Mouse (Mus musculus) cerebellum, postnatal 4 days (tissue): ENCODE measurements around the gene Sparc.

Source experiments
- DNase-seq, 2 experiments: peaks; one replicate each; pipeline ENCODE4 v3.0.0; 2022; ENCODE audit warnings: low spot score in 2 of 2, mixed read lengths in 1 of 2

The Sparc gene

DNA sequence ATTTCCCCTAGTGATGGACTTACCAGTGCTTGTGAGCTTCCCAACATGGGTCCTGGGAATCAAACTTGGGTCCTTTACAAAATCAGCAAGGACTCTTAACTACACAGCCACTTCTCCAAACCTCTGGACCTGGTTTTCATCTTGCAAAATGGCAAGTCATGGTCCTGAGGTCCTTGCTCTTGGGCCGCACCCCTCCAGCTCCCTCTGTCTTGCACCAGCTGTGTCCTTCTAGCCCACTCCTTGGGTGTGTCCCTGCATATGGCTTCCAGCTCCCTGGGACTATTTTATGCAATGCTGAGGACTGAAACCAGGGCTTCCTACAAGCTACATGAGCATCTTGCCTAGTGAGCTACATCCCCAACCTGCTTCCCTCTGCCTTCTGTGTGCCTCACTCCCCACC, at the start of gene Sparc:
Gene Sparc, minus strand, starts transcription at position 206 of the 400 bp plus-strand sequence.
- DNase-seq = no peak

DNA sequence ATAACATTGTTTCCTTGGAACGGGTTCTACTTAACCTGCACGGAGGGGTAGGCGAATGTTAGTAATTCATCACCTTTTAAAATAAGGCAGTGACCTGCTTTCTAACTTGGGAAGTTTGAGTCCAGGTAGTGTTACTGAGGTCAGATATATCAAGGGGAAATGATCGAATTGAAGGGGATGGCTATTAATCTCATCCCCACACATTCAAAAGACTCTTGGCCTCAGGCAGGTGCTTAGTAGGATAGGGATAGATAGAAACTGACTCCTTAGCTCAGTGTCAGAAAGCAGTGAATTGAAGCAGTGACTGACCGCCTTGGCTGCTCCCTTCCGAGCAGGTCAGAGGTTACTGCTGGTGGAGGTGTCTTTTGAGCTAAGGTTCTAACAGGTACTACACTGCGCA, 48.5 kb upstream of the Sparc start:
- DNase-seq = no peak

DNA sequence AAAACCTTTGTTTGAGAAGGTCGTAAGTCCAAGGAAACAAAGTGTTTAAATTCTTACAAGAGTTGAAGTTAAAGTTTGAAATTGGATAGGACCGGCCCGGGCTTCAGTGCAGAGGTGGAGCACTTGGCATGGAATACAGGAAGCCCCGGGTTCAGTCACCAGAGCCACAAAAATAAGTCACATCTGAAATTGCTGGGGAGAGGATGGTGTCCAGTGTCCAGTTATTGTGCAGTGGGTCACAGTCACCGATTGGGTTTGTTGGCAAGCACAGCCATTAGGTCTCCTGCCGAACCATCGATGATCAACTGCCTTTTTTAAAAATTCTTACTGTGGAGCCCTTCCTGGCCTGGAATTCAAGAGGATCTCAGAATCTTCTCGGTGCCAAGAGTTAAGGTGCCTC, 47.8 kb upstream of the Sparc start:
- no peak for DNase-seq

DNA sequence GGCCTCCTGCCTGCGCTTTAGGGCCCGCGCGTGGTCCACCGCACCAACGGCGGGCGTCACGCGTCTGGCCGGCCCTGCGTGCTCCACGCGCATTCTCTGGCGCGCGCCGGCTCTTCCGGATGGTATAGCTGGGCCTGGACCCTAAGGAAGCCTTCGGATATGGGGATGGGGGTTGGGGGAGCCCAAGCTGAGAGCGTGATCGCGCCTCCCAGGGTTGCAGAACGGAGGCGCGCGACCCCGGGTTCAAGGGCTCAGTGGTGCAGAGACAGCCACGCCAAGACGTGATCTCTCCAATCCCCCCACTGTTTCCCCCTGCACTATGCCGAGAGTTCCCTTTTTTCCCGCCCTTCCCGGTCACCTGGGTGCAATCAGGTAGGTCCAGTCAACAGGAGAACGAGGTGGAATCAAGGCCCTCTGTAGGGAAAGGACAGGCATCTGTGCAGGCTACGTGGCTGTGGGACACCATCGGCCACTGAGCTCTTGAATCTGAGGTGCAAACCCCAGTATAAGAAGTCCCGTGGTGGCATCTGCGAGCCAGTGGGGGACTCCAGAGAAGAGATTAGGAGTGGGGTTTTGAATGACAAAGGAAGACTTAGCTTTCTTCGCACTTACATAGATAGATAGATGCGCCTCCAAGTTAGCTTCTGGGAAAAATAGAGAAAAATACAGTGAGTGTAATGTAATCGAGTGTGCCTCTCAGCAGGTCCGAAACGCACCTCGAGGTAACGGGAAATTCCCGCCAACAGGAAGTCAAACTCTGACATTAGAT, 47.1 kb upstream of the Sparc start:
- no peak for DNase-seq

DNA sequence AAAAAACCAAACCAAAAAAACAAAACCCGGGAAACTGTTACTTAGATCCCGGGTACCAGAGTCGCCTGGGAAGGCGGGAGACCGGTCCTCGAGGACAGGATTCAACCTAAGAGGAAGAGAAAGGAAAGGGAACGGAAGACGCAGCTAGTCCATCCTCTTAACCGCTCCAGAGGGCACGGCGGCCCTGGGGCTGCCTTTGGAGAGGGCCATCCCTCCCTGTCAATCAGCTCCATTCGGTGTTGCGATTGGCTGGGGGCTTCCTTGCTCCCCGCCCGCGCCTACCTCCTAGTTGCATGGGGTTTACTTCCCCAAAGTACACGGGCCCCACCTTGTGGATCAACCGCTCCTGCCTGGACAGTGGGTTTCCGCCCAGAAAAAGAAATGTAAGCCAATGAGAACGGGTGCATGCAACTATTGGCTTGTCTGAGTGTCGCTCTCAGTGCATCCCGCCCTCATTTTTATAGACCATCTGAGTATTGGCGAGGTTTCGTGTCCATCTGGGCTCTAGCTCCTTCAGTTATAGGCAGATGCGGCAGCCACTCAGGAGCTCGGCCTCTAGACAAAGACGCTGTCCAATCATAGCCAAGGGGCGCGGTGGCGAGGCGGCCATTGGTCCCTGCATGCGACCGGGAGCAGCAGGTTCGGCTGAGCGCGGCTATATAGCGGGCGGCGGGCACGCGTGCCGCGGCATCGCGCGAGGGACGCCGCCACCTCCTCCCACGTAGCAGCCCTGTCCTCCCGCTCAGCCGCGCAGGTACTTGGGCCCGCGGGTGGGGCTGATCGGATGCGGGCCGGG, 46.3 kb upstream of the Sparc start, which contains the start of gene G3bp1:
Gene G3bp1, plus strand, starts transcription at position 638 of the 796 bp plus-strand sequence.
- peak; percentile 96 to 99 for DNase-seq

DNA sequence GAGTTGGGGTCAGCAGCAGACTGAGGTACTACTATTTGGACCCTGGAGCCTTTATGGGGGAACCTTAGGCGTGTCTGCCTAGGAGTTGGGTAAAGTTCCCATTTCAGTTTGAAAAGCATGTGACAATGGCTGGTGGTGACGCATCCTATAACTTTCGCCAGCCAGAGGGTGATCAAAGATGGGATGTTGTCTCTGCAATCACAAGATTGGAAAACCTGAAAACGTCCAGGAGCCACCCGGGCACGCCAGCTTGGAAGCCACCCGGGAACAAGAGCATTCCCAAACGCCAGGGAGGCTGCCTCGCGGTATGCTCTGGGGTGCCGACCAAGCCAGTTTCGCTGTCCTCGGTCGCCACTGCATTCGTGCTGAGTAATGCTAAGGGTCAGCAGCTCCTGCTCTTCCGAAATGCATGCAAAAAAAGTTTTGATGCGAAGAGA, 45.6 kb upstream of the Sparc start:
- no peak for DNase-seq

DNA sequence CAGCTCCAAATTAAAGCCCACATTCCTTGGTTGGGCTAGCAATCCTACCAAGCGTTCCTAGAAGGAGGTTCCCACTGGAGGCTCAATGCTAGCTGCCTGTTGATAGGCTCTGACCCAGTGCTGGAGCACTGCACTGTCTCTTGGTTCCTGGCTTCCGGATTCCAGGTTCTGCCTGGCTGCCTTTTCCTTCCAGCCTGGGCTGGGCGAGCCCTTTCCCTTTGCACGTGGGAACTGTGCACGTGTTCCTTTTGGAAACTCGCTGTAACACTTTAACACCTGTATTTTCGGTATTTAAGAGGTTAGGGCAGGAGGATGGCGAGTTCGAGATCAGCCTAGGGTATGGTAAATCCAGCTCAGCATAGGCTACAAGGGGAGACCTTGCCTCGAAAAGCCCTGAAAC, 45.0 kb upstream of the Sparc start:
- no peak for DNase-seq

DNA sequence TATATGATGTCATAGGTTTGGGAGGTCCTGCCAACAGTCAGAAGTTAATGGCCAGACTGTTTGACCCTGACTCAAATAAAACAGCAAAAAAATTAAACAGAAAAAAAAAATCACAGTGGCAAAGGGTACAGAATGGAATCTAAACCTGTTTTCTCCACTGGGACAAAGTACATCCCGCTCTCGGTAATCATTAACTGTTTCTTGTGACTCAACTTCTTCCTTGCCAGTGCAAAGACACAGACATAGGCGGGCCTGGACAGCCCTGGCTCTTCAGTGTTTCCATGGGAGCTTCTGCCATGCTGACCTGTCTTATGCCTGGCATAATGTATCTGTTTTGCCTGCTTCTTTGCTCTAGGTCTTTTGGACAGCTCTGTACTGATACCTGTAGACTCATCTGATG, 42.2 kb upstream of the Sparc start:
- no peak for DNase-seq

DNA sequence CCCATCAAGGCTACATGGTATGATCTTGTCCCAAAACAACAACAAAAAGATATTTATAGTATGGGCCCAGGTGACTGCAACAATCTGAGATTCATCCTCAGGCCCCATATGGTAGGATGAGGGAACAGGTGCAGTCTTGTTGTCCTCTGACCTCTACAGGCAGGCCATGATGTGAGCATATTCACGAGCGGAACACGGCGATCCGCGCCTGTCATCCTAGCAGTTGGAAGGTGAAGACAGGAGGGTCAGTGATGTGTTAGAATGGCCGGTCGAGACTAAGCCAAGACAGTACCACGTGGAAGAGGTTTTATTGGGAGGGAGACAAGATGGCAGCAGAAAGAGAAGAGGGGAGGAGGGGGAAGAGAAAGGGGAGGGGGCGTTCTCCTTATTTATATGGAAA, 41.7 kb upstream of the Sparc start:
- no peak for DNase-seq

DNA sequence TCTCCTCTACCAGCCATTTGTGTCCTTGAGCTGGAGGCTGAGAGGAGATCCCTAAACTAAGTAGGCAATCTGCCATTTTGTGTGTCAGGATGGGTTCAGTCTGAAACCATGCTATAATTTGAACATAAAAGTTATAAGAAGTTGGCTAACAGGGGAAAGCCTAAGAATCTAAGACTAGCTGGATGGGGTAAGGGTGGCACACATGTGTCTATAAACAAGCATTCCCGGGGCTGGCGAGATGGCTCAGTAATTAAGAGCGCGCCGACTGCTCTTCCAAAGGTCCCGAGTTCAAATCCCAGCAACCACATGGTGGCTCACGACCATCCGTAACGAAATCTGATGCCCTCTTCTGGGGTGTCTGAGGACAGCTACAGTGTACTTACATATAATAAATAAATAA, 39.2 kb upstream of the Sparc start:
- DNase-seq = no peak

DNA sequence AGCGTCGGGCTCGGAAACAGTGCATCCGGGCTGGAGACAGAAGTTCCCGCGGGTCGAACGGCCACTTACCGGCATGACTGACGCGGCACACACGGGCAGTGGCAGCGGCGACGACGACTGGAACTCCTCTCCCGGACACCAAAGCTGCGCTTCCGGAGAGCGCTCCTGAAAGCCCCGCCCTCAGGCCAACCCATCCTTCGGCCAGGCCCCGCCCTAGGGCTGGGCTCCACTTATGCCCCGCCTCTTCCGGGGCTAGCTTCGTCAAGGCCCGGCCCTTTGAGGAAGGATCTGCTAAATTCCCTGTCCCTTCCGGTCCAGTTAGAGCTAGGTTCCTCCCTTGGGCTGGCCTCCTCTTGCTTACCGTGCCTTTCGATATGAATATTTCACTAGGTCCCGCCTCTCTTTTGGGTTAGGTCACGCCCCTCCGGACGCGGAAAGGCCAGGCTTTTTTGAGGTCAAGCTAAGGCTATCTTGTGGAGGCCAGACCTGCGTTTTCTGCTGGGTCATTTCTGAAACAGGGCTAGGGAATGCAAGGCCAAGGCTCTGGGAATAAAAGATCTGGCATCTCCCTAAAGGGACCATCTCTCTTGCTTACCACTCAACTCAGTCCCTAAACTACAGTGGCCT, 38.1 kb upstream of the Sparc start, which contains the start of gene Atox1:
Gene Atox1, minus strand, starts transcription at position 221 of the 627 bp plus-strand sequence.
- peak; percentile 84 to 89 for DNase-seq

DNA sequence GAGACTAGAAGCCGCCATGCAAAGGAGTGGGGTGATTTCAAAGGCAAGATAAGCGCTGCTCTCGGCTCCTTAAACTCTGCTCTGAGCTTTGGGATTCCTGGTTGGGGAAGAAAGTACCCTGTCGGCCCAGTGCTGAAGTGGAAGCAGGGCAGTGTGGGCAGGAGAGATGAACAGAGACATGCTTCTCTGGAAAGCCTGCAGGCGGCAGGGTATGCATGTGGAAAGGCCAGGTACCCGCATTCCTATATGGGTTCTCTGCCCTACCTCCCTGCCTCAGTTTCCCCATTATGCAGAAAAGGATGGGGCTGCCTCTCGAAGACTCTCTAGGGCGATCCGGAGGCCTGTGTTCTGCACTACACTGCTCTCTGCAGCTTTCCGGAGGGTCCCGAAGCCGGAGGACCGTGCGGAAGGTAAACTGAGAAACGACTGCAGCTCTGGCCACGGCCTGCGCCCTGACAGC, 37.6 kb upstream of the Sparc start:
- DNase-seq = no peak

DNA sequence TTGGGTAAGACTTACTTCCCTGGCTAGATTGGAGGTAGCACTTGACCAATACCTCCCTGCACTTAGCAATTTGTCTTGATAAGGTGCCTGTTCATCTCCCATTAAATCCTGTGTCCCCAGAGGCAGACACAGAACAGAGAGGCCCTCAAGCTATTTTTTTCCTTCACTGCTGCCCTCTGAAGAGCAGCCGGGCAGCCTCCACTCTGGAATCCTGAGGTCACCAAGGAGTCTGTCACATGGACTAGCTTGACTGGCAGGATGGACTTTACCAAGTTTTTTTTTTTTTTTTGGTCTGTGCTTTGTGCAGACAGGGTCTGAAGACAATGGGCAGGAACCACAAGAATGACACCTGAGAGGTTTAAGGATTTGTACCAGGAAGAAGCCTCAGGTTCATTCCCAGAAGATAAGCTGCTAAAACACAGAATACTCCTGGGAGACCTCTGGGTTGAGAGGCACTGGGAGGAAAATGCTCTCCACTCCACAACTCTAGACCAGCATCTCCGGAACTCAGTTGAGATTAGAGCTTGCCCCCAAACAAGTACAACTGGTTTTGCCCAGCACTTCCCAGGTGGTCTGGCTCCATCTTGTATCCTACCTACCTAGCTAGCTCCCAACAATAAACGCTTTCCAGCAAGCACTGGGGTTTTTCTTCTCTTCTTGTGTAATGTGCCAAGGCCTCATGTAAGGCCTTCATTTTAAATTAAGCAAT, 37.0 kb upstream of the Sparc start:
- DNase-seq = no peak

DNA sequence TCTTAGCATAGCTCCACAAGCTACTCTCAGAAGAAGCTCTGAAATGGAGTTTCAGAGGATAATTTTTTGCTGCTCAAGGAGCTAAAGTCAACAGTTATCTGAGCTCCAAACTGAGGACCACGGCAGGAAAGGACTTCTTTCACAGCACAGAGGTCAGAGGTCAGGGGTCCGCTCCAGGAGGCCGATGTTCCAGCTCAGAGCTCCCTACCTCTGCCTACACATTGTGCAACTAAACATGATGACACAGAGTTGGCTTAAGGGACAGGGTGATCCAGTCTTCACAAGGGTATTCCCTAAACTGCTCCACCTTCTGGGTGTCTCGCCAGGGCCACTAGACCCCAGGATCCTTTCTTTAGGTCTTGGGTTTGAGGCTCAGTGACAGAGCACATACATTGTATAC, 35.5 kb upstream of the Sparc start:
- DNase-seq = no peak

DNA sequence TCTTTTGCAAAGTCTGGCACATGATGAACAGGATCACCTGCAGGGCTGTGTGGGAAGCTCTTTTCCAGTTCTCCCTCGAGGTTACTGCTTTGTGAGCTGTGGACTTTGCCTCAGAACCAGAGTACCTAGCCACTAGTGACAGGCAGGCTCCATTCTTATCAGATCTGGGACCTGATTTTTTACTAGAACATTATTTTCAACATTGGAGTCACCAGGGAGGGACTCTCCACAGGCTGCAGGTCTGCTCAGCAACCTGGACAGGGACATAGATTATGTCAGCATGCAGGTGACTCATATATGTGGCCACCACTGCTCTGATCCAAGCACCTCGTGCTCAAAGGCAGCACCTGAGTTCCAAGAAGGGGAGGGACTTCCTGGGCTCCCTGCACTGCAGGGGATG, 32.2 kb upstream of the Sparc start:
- DNase-seq = no peak

DNA sequence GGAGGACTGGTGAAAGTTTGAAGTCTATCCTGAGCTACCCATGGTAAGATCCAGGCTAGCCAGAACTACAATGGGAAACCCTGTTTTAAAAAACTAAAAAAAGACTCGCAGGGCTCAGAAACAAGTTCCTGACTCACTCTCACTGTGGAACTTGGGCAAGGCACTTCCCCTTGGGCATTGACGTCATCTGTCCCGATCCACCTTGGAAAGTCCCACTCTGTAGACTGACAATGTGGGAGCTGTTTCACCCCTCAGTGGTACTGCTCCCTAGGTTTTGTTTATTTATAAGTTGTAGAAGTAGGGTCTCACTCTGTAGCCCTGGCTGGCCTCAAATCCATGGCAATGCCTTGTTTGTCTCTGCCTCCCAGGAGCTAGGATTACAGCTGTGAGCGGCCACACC, 30.7 kb upstream of the Sparc start:
- DNase-seq = no peak

DNA sequence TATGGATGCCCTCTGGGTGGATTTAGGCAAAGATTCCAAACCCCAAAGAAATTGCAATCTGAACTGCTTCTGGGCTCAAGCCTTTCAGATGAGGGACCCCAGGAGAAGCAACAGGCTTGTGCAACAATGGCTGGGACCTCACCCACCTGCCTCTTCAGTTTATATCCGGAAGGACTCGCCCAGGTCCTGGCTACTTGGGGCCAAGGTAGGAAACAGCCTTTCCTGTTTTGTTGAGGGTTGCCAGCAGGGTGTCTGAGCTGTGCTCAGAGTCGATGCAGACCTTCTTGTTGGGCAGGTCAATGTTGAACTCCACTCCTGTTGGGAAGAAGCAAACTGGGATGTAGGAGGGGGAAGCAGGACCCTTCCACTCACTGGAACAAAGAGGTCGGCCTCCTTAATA, 27.3 kb upstream of the Sparc start:
- no peak for DNase-seq

DNA sequence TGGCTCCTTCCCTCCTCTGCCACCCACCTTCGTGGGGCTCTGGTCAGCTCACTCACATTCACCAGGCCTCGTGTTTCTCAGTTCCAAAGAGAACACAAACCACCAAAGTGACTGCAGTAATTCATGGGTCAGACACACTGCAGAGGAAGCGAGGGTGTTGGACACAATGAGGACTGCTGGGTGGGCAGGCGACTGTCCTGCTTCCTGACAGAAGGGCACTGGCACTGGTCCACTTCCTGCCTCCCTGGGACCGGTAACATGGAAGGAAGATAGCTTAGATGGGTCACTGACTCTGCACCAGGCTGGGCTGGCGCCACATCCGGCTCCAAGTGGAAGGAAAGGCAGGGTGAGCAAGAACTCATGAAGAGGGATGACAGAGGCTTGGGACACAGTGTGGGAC, 26.5 kb upstream of the Sparc start:
- no peak for DNase-seq

DNA sequence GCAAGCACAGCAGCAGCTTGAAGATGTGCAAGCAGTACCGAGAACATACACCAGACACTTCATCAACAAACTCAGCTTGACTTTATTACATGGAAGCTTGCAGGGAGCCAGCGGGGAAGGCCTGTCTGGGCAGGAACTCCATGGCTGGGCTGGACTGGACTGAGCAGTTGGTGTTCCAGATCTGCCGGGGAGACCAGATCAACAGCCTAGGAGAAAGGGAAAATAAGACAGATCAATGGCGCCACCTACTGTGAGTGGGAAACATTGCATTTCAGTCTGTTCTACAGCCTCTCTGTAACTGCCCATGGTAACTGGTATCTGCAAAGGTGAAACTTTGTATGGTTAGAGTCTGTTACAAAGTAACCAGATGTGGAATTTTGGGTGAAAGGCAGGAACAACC, 23.6 kb upstream of the Sparc start:
- peak; percentile 69 to 79 for DNase-seq

DNA sequence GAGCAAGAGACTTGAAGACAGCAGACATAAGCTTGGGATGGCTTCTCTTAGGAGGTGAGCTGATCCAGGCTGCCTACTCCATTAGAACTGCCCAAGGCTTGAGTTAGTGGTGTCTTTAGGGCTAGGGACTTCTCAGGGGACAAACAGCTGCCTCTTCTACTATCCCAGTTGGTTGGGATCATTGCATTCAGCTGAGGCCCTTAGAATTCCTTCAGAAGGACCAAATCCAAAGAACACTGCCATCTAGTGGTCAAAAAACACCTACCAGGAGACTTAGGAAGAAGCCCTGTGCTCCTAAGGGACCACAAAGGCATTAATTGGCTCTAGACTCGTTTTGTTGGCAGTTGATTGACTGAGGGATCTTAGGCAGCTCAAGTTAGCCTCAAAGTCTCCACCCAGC, 21.8 kb upstream of the Sparc start:
- DNase-seq = peak in 1 of 2 experiments; percentile 43

DNA sequence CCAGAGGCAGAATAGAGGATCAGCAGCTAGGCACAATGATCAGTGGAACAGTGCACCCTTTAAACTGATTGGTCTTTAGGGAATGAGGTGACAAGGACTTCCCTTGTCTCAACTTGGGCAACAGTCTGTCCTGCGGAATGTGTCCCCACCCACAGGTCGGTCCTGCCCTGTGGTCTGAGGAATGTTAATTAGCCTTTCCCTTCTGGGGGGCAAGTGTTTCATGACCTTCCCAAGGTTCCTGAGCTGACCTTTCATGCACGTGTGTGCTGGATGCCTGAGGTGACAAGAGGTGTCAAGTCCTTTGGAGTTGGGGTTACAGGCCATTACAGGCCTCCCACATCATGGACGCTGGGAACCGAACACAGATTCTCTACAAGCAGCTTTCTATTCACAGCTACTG, 16.7 kb upstream of the Sparc start:
- DNase-seq = no peak

DNA sequence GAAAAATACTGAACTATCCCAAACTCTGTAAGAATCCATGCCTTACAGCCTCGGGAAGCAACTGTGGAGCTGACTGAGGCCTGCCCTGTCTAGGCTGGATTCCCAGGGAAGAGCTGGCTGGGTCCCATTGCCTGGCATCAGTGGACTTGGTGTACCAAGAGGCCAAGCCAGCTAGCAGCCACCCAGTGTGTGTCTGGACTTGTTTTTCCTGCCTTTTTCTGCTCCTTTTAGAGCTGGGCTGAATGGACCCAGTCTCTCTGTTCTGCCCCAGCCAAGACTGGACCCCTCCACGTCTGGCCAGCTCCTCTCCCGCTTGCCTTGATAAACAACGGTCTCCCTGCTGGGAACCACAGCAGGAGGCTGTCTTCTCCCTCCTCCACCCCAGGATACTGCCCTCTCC, 15.0 kb upstream of the Sparc start:
- DNase-seq = peak in 1 of 2 experiments; percentile 21
